Mouse (Mus musculus) neural tube, embryonic 13.5 days (tissue): ENCODE measurements around the gene Adgrl1. TPM values are rescaled to one million over a fixed set of nuclear protein-coding genes. Genes with fewer than 3 reads are reported as not detected.

Experiments
- ATAC-seq: fragments of 200-750 bp; cut with Nextera tagmentation; 2 replicates; pipeline ENCODE4 v1.8.0; 2017; ENCODE audit warnings: low read depth, mild to moderate bottlenecking, moderate TSS enrichment, moderate library complexity
- H3K27ac ChIP-seq: fragments of 300-500 bp; sonication (generic); replicated peaks from 2 replicates; pipeline ENCODE4 v1.5.1; 2015; ENCODE audit warnings: moderate library complexity, mild to moderate bottlenecking, inconsistent platforms
- H3K27me3 ChIP-seq: fragments of 300-500 bp; sonication (generic); 2 replicates; pipeline ENCODE4 v1.6.1; 2015; ENCODE audit warnings: mild to moderate bottlenecking, inconsistent platforms
- H3K36me3 ChIP-seq: fragments of 300-500 bp; sonication (generic); 2 replicates; pipeline ENCODE4 v1.6.1; 2015; ENCODE audit warnings: mild to moderate bottlenecking, inconsistent platforms
- H3K4me1 ChIP-seq: fragments of 300-500 bp; sonication (generic); replicated peaks from 2 replicates; pipeline ENCODE4 v1.6.1; 2015; ENCODE audit warnings: inconsistent platforms
- H3K4me2 ChIP-seq: fragments of 300-500 bp; sonication (generic); 2 replicates; pipeline ENCODE4 v1.6.1; 2015; ENCODE audit warnings: inconsistent platforms, mild to moderate bottlenecking, moderate library complexity
- H3K4me3 ChIP-seq: fragments of 300-500 bp; sonication (generic); 2 replicates; pipeline ENCODE4 v1.5.1; 2015; ENCODE audit warnings: mild to moderate bottlenecking, inconsistent platforms
- H3K9ac ChIP-seq: fragments of 300-500 bp; sonication (generic); 2 replicates; pipeline ENCODE4 v1.6.1; 2015; ENCODE audit warnings: moderate library complexity, mild to moderate bottlenecking, inconsistent platforms
- H3K9me3 ChIP-seq: fragments of 300-500 bp; sonication (generic); 2 replicates; pipeline ENCODE4 v1.6.1; 2016; ENCODE audit warnings: inconsistent platforms
- WGBS: fragments of 180-500 bp; shearing (Covaris S2); methylation state at CpG from one replicate; pipeline ENCODE4 v1.1.7; 2015; 5-methylcytosine and 5-hydroxymethylcytosine counted together
- polyA plus RNA-seq: library from polyadenylated mRNA; unstranded; fragments of >200 nt; fragmentation: Nextera tagmentation; extraction: Ambion mirVana; gene quantifications from 2 replicates; pipeline ENCODE4 v1.2.1, GENCODE M21; 2015

Gene Adgrl1
- polyA plus RNA-seq, 1 experiment from 2014 or later: 40.1 TPM

DNA sequence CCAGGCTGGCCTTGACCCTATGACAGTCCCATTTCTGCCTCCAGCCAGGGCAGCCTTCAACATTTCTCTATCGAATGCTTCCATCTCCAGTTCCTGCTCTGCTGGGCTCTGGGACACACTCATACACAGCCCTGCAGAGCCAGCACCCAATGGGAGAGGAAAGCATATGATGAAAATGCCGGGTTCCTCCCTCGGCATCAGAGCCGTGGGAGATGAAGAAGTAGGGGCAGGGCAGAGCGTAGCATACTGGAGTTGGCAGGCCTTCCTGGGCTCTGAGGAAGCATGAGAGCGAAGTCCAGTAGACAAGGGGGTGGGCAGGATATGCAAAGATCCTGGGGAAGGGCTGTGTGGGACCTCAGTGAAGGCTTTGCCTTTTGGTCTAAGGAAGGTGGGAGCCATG lies 8.7 kb downstream of the Adgrl1 start:
- H3K9ac ChIP-seq: peak overlapping the region; percentile 23; the same call in 1 of the 2 replicates
- H3K27me3 ChIP-seq: no peaks in the 10 kb centered on the region
- H3K4me1 ChIP-seq: peaks cover 74% of the 10 kb centered on the region
- H3K27ac ChIP-seq: no peak overlapping the region
- no peaks in the 10 kb centered on the region for H3K9me3 ChIP-seq
- WGBS: 90% methylated on average over 6 of the region's 6 CpGs
- no peak for ATAC-seq
- H3K4me3 ChIP-seq: no peak overlapping the region
- no peak overlapping the region for H3K4me2 ChIP-seq
- H3K36me3 ChIP-seq: 0 out of 2 replicates have a peak, but pooled peaks cover 3% of the 10 kb centered on the region

GRCm38 (mm10) chr8:83909311-83909710 lies 9.4 kb downstream of the Adgrl1 start:
- H3K27ac ChIP-seq: no peak overlapping the region
- ATAC-seq: no peak
- H3K4me2 ChIP-seq: no peak overlapping the region
- H3K36me3 ChIP-seq: 0 out of 2 replicates have a peak, but pooled peaks cover 3% of the 10 kb centered on the region
- 43% methylated on average over 8 of the region's 8 CpGs for WGBS
- H3K4me3 ChIP-seq: no peak overlapping the region
- H3K4me1 ChIP-seq: peaks cover 74% of the 10 kb centered on the region
- H3K9ac ChIP-seq: peak overlapping the region; percentile 23
- H3K9me3 ChIP-seq: no peaks in the 10 kb centered on the region
- no peaks in the 10 kb centered on the region for H3K27me3 ChIP-seq

GRCm38 (mm10) chr8:83911809-83912731 lies 12.2 kb downstream of the Adgrl1 start:
- H3K27me3 ChIP-seq: no peaks in the 10 kb centered on the region
- no peak overlapping the region for H3K27ac ChIP-seq
- no peak overlapping the region for H3K4me2 ChIP-seq
- ATAC-seq: no peak
- no peak overlapping the region for H3K4me3 ChIP-seq
- H3K9ac ChIP-seq: no peak overlapping the region
- H3K4me1 ChIP-seq: peaks cover 74% of the 10 kb centered on the region
- 76% methylated on average over 5 of the region's 5 CpGs for WGBS
- H3K9me3 ChIP-seq: no peaks in the 10 kb centered on the region
- H3K36me3 ChIP-seq: 0 out of 2 replicates have a peak, but pooled peaks cover under 1% of the 10 kb centered on the region

GRCm38 (mm10) chr8:83914232-83914631 lies 14.3 kb downstream of the Adgrl1 start:
- H3K4me2 ChIP-seq: no peak overlapping the region
- H3K36me3 ChIP-seq: peaks cover 18% of the 10 kb centered on the region
- no peak overlapping the region for H3K27ac ChIP-seq
- H3K4me1 ChIP-seq: peaks cover 53% of the 10 kb centered on the region
- 86% methylated on average over 3 of the region's 3 CpGs for WGBS
- no peaks in the 10 kb centered on the region for H3K27me3 ChIP-seq
- no peak for ATAC-seq
- H3K9ac ChIP-seq: no peak overlapping the region
- no peak overlapping the region for H3K4me3 ChIP-seq
- H3K9me3 ChIP-seq: no peaks in the 10 kb centered on the region

DNA sequence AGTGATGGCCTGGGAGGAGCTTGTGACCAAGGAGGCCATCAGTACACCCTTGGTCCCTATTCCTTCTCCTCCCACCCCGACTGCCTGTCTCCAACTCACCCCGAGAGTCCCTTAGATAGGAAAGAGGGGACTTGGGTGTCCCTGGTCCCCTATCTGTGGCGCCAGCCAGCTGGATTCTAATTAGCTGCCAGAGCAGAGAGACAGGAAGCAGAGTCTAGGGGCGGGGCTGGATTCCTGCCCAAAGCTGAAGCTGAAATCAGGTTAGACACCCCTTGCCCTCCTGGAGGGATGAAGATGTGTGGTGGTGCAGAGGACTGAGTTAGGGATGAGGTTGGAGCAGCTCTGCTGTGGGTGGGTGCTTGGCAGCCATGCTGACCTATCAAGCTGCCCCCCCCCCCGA lies 15.0 kb downstream of the Adgrl1 start:
- Histone ChIP-seq H3K4me1 (peaks cover 47% of the 10 kb centered on the region), H3K4me2 (no peak overlapping the region), H3K9me3 (no peaks in the 10 kb centered on the region), H3K4me3 (no peak overlapping the region), H3K27me3 (no peaks in the 10 kb centered on the region), H3K36me3 (peaks cover 25% of the 10 kb centered on the region), H3K27ac (no peak overlapping the region), H3K9ac (no peak overlapping the region)
- 62% methylated on average over 5 of the region's 5 CpGs for WGBS
- ATAC-seq: 0 out of 2 replicates have a peak, but pooled peaks have one; percentile 4

DNA sequence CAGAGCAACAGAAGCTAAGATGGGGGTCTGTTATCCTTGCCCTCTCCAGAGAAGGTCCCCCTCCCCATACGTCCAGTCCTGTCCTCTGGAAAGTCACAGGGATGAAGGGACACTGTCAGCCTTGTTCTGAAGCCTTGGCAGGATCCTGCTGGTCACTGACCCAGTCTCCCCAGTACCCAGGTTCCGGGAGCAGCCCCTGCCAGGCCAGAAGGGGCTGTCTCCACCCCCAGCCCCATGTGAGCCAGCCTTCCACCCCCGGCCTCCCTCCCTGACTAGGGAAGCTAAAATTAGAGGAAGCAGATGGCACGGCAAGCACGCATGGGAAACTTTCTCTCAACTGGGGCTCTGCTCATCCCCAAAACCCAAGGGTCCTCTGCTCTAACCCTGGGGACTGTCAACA lies 16.1 kb downstream of the Adgrl1 start:
- Histone ChIP-seq H3K9ac (no peak overlapping the region; the same call in 1 of the 2 replicates), H3K27me3 (no peaks in the 10 kb centered on the region), H3K27ac (no peak overlapping the region), H3K4me1 (peaks cover 42% of the 10 kb centered on the region), H3K4me2 (no peak overlapping the region), H3K36me3 (peaks cover 36% of the 10 kb centered on the region), H3K9me3 (no peaks in the 10 kb centered on the region), H3K4me3 (no peak overlapping the region)
- WGBS: 67% methylated on average over 5 of the region's 5 CpGs
- no peak for ATAC-seq

DNA sequence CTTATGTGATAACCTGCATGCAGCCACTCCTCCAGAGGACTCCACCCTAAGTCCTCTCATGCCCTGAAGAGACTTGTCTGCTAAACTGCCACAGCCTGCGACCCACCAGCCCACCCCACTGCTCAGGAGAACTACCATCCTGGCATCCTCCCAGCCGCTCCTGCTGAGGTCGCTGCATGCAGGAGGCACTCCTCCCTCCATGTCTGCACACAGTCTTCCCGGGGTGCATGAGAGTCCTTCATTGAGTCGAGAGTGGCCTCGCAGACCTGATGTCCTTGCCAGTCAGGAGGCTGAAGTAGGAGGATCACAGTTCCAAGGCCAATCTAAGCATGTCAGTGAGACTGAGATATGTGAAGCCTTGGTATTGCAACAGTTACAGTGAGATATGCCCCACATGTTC lies 17.7 kb downstream of the Adgrl1 start:
- no peaks in the 10 kb centered on the region for H3K9me3 ChIP-seq
- WGBS: 81% methylated on average over 6 of the region's 6 CpGs

GRCm38 (mm10) chr8:83921558-83921957 lies 21.7 kb downstream of the Adgrl1 start:
- no peak overlapping the region for H3K4me2 ChIP-seq
- H3K27me3 ChIP-seq: no peaks in the 10 kb centered on the region
- H3K4me3 ChIP-seq: no peak overlapping the region
- peaks cover 91% of the 10 kb centered on the region for H3K36me3 ChIP-seq
- ATAC-seq: no peak
- no peaks in the 10 kb centered on the region for H3K9me3 ChIP-seq
- H3K27ac ChIP-seq: no peak overlapping the region
- WGBS: 82% methylated on average over 3 of the region's 3 CpGs
- H3K9ac ChIP-seq: no peak overlapping the region
- H3K4me1 ChIP-seq: no peaks in the 10 kb centered on the region

More for the DNA sequence above, 17.7 kb downstream of the Adgrl1 start:
- Histone ChIP-seq H3K4me3 (no peak overlapping the region), H3K27ac (no peak overlapping the region), H3K36me3 (peaks cover 51% of the 10 kb centered on the region), H3K27me3 (no peaks in the 10 kb centered on the region), H3K4me1 (peaks cover 31% of the 10 kb centered on the region), H3K9ac (no peak overlapping the region), H3K4me2 (no peak overlapping the region)
- ATAC-seq: no peak

DNA sequence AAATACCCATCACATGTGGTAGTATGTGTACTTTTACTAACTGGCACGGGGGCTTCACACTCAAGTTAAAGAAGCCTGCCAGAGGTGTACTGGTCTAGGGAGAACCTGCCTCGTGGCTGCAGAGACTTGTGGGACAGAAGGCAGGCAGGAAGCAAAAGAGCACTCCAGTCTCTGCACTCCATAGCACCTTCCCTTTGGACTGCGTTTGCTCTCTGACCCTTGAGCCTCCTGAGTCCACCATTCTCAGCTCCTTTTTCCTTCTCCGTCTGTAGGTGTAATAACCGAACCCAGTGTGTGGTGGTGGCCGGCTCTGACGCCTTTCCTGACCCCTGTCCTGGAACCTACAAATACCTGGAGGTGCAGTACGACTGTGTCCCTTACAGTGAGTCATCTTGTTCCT lies 22.8 kb downstream of the Adgrl1 start:
- no peak overlapping the region for H3K9ac ChIP-seq
- no peak overlapping the region for H3K4me2 ChIP-seq
- no peaks in the 10 kb centered on the region for H3K4me1 ChIP-seq
- H3K27ac ChIP-seq: no peak overlapping the region
- no peak for ATAC-seq
- H3K36me3 ChIP-seq: peaks cover 96% of the 10 kb centered on the region
- H3K4me3 ChIP-seq: no peak overlapping the region
- WGBS: 93% methylated on average over 8 of the region's 8 CpGs
- no peaks in the 10 kb centered on the region for H3K27me3 ChIP-seq
- no peaks in the 10 kb centered on the region for H3K9me3 ChIP-seq

DNA sequence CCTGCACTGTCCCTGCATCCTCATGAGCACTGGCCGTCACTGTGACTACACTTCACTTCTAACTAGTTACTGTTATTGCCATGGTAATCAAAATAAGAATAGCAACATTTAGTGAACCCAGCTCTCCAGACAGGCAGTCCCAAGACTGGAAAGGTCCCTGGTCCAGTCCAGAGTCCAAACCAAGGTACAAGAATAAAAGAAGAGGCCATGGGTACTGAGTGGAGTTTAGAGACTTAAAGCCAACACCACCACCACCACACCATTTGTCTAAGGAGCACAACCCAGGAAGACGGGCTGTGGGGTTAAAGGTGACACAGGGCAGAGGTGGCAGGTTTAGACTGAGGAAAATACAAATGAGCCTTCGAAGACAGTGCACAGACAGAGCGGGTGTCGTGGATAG lies 24.7 kb downstream of the Adgrl1 start:
- no peak for ATAC-seq
- Histone ChIP-seq H3K4me2 (no peak overlapping the region), H3K9me3 (no peaks in the 10 kb centered on the region), H3K9ac (no peak overlapping the region), H3K27me3 (no peaks in the 10 kb centered on the region), H3K27ac (no peak overlapping the region), H3K4me1 (no peaks in the 10 kb centered on the region), H3K4me3 (no peak overlapping the region), H3K36me3 (peaks cover 99% of the 10 kb centered on the region)
- WGBS: 85% methylated on average over 5 of the region's 5 CpGs

- no peak for ATAC-seq
- Histone ChIP-seq H3K36me3 (peaks cover 99% of the 10 kb centered on the region), H3K4me1 (no peaks in the 10 kb centered on the region), H3K9me3 (no peaks in the 10 kb centered on the region), H3K27me3 (no peaks in the 10 kb centered on the region), H3K4me2 (no peak overlapping the region), H3K9ac (no peak overlapping the region), H3K27ac (no peak overlapping the region), H3K4me3 (no peak overlapping the region)
- WGBS: 73% methylated on average over 7 of the region's 7 CpGs
These were observed 26.4 kb downstream of the Adgrl1 start for GRCm38 (mm10) chr8:83926266-83926665.

DNA sequence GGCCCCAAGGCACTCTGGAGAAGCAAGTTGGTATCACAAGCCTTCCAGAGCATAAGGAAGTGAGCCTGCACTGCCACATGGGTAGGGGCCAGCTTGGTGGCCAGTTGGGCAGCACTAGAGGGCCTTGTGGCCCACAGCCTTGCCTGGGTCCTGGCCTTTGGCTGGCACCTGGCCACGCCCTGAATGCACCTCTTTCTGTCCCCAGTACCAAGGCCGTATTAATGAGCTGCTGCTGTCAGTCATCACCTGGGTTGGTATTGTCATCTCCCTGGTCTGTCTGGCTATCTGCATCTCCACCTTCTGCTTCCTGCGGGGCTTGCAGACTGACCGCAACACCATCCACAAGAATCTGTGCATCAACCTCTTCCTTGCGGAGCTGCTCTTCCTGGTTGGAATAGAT lies 34.3 kb downstream of the Adgrl1 start:
- Histone ChIP-seq H3K4me2 (no peak overlapping the region), H3K4me3 (no peak overlapping the region), H3K9me3 (no peaks in the 10 kb centered on the region), H3K9ac (no peak overlapping the region), H3K36me3 (peaks cover 100% of the 10 kb centered on the region), H3K27ac (no peak overlapping the region), H3K27me3 (no peaks in the 10 kb centered on the region), H3K4me1 (no peaks in the 10 kb centered on the region)
- ATAC-seq: no peak
- WGBS: 88% methylated on average over 5 of the region's 5 CpGs
